Mouse (Mus musculus) left cerebral cortex, postnatal 4 days (tissue): ENCODE results near the gene 1700123L14Rik. TPM values are rescaled to one million over a fixed set of nuclear protein-coding genes. Genes with fewer than 3 reads are reported as not detected.
"Not testable (repeated sequence)": the region's sequence is repeated elsewhere in the genome, so short reads cannot be mapped to it uniquely, and the experiment has no call there.

ENCODE experiments used
- DNase-seq: peaks from one replicate; pipeline ENCODE4 v3.0.0-alpha.2; 2022
- intact Hi-C: fragments of 180-260 bp; cut with DNase I; formaldehyde crosslinking; loops from one replicate; pipeline ENCODE4 v1.15.1; 2025
- total RNA-seq, 2 experiments: library from RNA; stranded (reverse); gene quantifications; 2 replicates each; pipeline ENCODE4 v1.2.3; 2021

1700123L14Rik gene
- total RNA-seq: not detected

DNA sequence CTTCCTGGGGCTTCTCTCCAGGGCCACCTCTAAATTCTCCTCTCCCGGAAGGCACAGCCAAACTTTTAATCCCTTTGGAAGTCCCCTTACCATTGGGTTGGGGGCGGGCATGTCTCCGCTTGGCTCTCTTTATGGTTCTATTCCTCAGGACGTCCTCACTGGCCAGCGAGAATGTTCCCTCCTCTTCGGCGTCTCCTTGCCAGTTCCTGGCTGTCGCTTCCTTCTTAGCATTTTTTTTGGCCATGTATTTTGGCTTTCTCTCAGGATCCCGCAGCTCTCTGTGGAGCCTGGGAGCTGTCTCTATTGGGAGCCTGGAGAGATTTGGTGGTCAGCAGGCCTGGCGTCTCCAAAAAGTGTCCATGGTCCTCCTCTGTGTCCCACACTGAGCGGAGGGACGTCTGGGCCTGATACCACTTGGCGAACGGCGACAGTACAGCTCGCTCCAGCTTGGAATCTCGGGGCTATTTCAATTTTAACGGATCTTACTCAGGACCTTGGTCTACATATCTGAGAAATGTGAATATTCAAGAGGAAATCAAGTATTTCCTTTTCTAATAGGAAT is at the start of gene 1700123L14Rik:
Gene 1700123L14Rik (minus strand): TSS at position 426 of the 562 bp plus-strand sequence.
- DNase-seq: peak; percentile 22

DNA sequence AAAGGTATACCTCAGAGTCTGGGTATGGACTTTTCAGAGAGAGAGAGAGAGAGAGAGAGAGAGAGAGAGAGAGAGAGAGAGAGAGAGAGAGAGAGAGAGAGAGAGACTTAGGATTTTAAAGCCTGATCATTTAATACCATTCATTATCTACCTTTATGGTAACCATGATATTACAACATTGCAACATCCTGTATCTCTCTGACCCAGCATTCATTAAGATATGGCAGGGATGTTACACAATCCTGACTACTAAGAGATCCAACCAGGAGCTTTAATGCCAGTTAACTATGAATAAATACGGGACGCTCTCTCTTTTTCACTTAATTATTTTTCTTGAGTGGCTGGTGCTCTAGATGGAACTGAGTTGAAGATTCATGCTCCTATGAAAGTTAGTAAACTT is 39.4 kb upstream of the 1700123L14Rik start:
- intact Hi-C loops: no loop called here

More for the DNA sequence above, at the start of gene 1700123L14Rik:
- intact Hi-C loops: no loop called here

DNA sequence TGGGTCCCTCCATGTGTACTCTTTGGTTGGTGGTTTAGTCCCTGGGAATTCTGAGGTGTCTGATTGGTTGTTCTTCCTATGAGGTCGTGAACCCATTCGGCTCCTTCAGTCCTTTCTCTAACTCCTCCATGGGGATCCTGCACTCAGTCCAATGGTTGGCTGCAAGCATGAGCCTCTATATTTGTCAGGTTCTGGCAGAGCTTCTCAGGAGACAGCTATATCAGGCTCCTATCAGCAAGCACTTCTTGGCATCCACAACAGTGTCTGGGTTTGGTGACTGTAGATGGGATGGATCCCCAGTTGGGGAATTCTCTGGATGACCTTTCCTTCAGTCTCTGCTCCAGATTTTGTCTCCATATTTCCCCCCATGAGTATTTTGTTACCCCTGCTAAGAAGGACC is 32.9 kb upstream of the 1700123L14Rik start:
- intact Hi-C loops, DNase-seq: not testable (repeated sequence)

More for the DNA sequence above, 39.4 kb upstream of the 1700123L14Rik start:
- no peak for DNase-seq

DNA sequence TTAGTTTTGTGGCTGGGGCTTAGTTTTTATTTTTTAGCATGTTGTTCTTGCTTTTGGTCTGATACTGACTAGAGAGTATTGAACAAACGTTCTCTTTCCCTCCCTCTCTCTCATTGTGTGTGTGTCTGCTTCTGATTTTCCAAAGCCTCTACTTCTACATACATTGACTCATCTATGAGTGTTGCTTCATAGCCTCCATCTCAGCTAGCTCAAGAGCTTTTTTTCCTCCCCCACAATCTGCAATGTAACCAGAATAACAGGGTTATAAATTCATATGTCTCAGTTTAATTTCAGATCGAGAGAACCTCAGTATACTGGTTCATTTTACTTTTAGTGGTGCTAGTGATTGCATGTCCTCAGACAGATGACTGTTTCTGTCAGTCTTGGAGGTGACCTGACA is 20.5 kb upstream of the 1700123L14Rik start:
- intact Hi-C loops: no loop called here
- DNase-seq: no peak

DNA sequence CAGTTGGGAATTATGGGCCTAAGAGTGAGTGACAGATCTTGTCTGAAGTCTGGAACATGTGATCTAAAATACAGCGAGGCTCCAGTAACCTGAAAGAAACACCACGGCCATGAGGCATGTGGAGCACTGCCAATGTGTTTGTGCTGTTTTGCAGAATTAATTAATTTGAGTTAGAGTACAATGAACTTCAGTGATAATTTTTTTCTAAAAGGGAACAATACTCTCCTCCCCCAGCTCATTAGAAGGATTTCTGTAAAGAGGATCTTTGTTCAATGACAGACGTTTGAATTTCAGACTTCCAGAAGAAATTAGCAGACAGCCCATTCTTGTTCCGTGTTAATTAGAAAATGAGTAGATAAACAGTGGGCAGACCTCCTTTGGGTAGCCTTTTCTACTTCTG is 17.3 kb upstream of the 1700123L14Rik start:
- DNase-seq: peak; percentile 3
- intact Hi-C loops: no loop called here

DNA sequence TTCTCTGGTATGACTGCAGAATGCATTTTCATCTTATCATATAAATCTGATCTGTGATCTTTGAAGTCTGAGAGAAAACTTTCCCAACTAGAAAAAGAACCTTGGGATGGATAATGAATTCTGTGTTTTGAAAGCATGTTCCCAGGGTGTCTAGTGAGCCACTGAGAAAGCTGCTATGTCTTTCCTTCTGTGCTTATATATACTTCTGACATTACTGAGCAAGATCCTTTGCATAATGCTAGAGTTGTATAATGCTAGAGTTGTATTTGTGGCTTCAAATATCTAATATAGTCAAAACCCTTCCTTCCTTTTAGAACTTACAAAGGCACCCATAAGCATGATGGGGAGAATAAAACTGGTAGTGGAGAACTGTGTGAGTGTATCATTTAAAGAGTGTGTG is 12.5 kb upstream of the 1700123L14Rik start:
- intact Hi-C loops: no loop called here
- DNase-seq: no peak

DNA sequence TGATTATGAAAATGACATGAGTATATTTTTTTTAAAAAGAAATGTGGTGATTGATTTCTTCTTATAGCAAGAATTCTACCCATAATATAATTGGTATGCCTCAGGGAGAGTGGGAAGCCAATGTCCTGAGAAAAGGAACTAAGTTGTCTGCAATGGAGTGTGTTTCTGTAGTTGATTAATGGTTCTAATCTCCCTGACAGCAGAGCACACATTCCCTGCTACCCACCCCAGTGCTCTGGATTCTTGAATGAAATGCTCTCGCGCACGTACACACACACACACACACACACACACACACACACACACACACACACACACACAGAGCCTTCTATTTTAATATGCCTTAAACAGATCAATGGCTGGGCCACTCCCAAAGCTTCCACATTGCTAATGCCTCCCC is 7.6 kb upstream of the 1700123L14Rik start:
- no peak for DNase-seq
- intact Hi-C loops: no loop called here

DNA sequence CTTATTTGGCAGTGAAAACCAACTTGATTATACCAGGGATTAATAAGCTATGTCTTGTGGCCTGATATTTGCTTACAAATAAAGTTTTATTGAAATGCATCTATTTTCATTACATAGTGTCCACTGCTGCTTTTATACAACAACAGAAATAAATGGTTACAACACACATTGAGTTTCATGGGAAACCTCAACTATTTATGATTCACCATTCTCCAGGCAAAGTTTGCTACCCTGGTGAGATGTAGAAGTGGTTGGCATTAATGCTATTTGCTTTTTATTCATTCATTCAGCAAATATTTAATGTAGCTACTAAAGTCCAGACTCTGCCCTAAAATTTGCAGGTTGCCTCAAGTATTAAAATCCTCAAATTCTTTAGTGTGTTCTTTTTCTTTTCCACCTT is 988 bp upstream of the 1700123L14Rik start:
- DNase-seq: no peak
- intact Hi-C loops: no loop called here

DNA sequence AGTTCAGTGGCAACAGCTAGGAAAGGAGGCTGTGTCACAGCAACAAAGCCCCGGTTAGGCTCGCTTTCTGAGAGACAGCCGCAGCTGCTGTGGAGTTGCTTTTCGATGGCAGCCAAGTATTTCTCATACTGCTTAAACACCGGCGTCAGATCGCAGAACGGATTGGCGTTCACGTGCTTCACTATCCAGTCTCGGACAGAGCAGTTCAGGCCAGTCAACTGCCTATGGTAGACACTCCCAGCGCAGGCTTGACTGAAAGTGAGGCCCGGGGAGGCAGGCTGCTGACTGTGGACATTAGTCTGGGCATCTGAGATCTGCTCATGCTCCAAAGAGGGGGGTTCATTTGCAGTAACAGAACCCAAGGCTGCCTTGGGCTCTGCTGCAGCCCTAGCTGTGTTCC is 640 bp downstream of the 1700123L14Rik start:
- DNase-seq: peak; percentile 9
- intact Hi-C loops: no loop called here

DNA sequence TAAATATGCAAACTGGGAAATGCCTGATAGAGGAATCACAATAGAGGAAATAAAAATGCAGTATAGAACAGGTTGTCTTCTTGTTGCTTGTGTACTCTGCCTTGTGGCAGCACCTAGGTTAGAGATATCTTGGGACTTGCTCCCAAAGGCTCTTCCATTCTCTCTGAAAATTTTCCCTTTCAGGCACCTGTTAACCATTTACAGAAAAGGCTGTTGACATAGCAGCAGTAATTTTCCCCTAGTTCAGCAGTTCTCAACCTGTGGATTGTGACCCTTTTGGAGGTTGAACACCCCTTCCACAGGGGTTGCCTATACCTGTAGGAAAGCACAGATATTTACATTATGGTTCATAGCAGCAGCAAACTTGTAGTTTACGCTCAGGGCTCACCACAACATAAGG is 22.7 kb downstream of the 1700123L14Rik start:
- DNase-seq: no peak
- intact Hi-C loops: no loop called here

DNA sequence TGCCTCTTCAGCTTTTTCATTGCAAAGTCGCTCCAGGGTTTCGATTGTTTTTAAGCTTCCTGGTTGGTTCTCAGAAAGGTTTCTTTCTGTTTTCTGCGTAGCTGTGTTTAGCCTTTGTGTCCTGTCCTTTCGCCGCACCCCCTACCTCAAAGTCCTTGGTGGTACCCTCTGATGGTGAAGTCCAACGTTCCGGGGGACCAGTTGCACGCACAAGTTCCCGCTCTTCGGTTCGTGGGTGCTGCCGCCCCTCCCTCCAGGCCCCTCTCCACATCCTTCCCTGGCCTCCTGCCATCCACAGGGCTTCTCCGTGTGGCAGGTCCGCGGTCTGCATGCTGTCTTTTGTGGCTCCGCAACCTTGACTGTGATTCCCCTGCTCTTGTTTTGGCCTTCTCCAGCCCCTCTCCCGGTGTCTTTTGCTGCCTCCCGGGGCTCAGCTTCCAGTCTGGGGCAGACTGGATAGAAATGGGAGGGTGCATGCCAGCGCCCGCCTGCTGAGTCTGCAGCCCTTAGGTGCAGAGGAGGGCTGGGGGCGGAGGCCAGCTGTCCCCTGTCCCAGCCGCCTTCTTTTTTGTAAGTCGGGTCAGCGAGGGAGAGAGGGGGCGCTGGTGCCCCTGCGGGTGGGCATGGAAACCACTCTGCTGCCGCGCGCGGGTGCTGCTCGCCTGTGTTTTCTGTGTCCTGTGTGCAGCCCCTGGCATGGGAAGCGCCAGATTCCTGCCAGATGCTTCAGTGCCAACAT is 49.3 kb downstream of the 1700123L14Rik start:
- peak; percentile 73 for DNase-seq
- intact Hi-C loops: loop anchor here (5.0 kb wide), 2 partner anchors 629 to 886 kb away; no protein-coding TSS in a partner anchor

DNA sequence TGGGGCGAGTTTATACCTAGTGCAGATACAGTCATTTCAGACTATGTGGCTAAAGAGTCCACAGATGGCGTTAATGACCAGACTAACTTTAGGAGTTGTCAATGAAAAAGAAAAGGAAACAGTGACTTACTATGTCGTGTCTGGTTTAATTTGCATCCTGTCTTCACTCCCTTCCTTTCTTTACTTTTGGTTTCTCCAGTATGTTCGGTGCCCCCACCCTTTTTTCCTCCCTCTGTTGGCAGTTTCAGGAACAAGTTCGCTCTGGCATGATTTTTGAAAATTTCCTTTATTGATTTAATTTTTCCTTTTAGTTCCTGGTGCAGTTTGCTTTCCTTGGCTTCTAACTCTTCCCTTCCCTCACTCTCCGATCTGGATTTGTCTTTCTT is 49.9 kb downstream of the 1700123L14Rik start:
- intact Hi-C loops: loop anchor here (5.0 kb wide), 2 partner anchors 629 to 886 kb away; no protein-coding TSS in a partner anchor
- DNase-seq: no peak

Other genes starting within 250 kb of the 1700123L14Rik start
- 10 to 100 TPM; 51.0 to 55.1 TPM for gene Fam19a1, start 53.1 kb downstream of the 1700123L14Rik start, total RNA-seq